Mouse (Mus musculus) thymus, postnatal 36 days (tissue): Measurements from ENCODE around the gene Gm13694.
"Not testable (repeated sequence)": the region's sequence is repeated elsewhere in the genome, so short reads cannot be mapped to it uniquely, and the experiment has no call there.

Experiments used
- DNase-seq, 2 experiments: peaks; one replicate each; pipeline ENCODE4 v3.0.0; 2022; ENCODE audit warnings: mixed read lengths in 2 of 2

Gene Gm13694

GRCm38 (mm10) chr2:83978633-83979032 lies at the start of gene Gm13694:
Gene Gm13694 (plus strand): TSS chr2:83978933.
- not testable (repeated sequence) for DNase-seq

- no peak for DNase-seq
Measured at GRCm38 (mm10) chr2:83929478-83930088, 49.1 kb upstream of the Gm13694 start.

GRCm38 (mm10) chr2:83940931-83941361 lies 37.8 kb upstream of the Gm13694 start, which contains the start of gene Zswim2:
Gene Zswim2 (minus strand): TSS chr2:83941228.
- DNase-seq, result peak in 1 of 2 experiments; percentile 24

- no peak for DNase-seq
Measured at GRCm38 (mm10) chr2:83941378-83941777, 37.4 kb upstream of the Gm13694 start.

GRCm38 (mm10) chr2:83941792-83942191 lies 36.9 kb upstream of the Gm13694 start:
- DNase-seq, result no peak

- not testable (repeated sequence) for DNase-seq
Measured at GRCm38 (mm10) chr2:83955393-83955792, 23.3 kb upstream of the Gm13694 start, which contains the start of gene Gm13698. Gene Gm13698 (plus strand): TSS chr2:83955693.

- DNase-seq, result not testable (repeated sequence)
Measured at GRCm38 (mm10) chr2:83961203-83961602, 17.5 kb upstream of the Gm13694 start, which contains the start of gene Gm13693. Gene Gm13693 (plus strand): TSS chr2:83961503.

GRCm38 (mm10) chr2:83967013-83967412 lies 11.7 kb upstream of the Gm13694 start, which contains the start of gene Gm13695:
Gene Gm13695 (plus strand): TSS chr2:83967313.
- not testable (repeated sequence) for DNase-seq

- not testable (repeated sequence) for DNase-seq
Measured at GRCm38 (mm10) chr2:83972823-83973222, 5.9 kb upstream of the Gm13694 start, which contains the start of gene Gm13696. Gene Gm13696 (plus strand): TSS chr2:83973123.

- not testable (repeated sequence) for DNase-seq
Measured at GRCm38 (mm10) chr2:83984443-83984842, 5.7 kb downstream of the Gm13694 start, which contains the start of gene Gm13697. Gene Gm13697 (plus strand): TSS chr2:83984743.

- not testable (repeated sequence) for DNase-seq
Measured at GRCm38 (mm10) chr2:83990253-83990652, 11.5 kb downstream of the Gm13694 start, which contains the start of gene Gm13691. Gene Gm13691 (plus strand): TSS chr2:83990553.

GRCm38 (mm10) chr2:83993639-83994255 lies 15.0 kb downstream of the Gm13694 start:
- peak; percentile 42 to 43 for DNase-seq

GRCm38 (mm10) chr2:83994526-83994925 lies 15.8 kb downstream of the Gm13694 start:
- DNase-seq, result peak; percentile 45 to 58

- no peak for DNase-seq
Measured at GRCm38 (mm10) chr2:84008913-84009312, 30.2 kb downstream of the Gm13694 start.

- no peak for DNase-seq
Measured at GRCm38 (mm10) chr2:84009818-84010217, 31.1 kb downstream of the Gm13694 start.

- DNase-seq, result no peak
Measured at GRCm38 (mm10) chr2:84014572-84014971, 35.8 kb downstream of the Gm13694 start.

GRCm38 (mm10) chr2:84016291-84016690 lies 37.6 kb downstream of the Gm13694 start:
- peak in 1 of 2 experiments; percentile 9 for DNase-seq

GRCm38 (mm10) chr2:84018330-84018729 lies 39.6 kb downstream of the Gm13694 start:
- DNase-seq, result no peak

- peak; percentile 24 to 33 for DNase-seq
Measured at GRCm38 (mm10) chr2:84019519-84020305, 41.0 kb downstream of the Gm13694 start.

GRCm38 (mm10) chr2:84021930-84022329 lies 43.2 kb downstream of the Gm13694 start:
- no peak for DNase-seq

GRCm38 (mm10) chr2:84022905-84023304 lies 44.2 kb downstream of the Gm13694 start:
- peak; percentile 24 to 34 for DNase-seq

- no peak for DNase-seq
Measured at GRCm38 (mm10) chr2:84023319-84023718, 44.6 kb downstream of the Gm13694 start.

- DNase-seq, result no peak
Measured at GRCm38 (mm10) chr2:84025217-84025616, 46.5 kb downstream of the Gm13694 start.
